Mouse (Mus musculus) ovary, adult 18-20 months (tissue): ENCODE data around the gene Olfr787.

Source experiments
- DNase-seq: peaks from one replicate; pipeline ENCODE4 v3.0.0; 2022; ENCODE audit warnings: low spot score, mixed read lengths

Gene Olfr787

GRCm38 (mm10) chr10:129461562-129461961, at the start of gene Olfr787:
Gene Olfr787, plus strand, starts transcription at chr10:129461862.
- DNase-seq, result no peak

GRCm38 (mm10) chr10:129427006-129427405, 34.7 kb upstream of the Olfr787 start, which contains the start of gene Olfr786:
Gene Olfr786, plus strand, starts transcription at chr10:129427306.
- DNase-seq, result no peak

GRCm38 (mm10) chr10:129470698-129471097, 9.0 kb downstream of the Olfr787 start, which contains the start of gene Olfr788:
Gene Olfr788, plus strand, starts transcription at chr10:129470998.
- DNase-seq, result no peak

GRCm38 (mm10) chr10:129473256-129473655, 11.6 kb downstream of the Olfr787 start:
- no peak for DNase-seq

- DNase-seq, result no peak
These were observed 12.1 kb downstream of the Olfr787 start for GRCm38 (mm10) chr10:129473723-129474122.

GRCm38 (mm10) chr10:129484452-129484851, 22.8 kb downstream of the Olfr787 start, which contains the start of gene Olfr789:
Gene Olfr789, plus strand, starts transcription at chr10:129484752.
- DNase-seq, result no peak

- no peak for DNase-seq
These were observed 28.4 kb downstream of the Olfr787 start for GRCm38 (mm10) chr10:129490101-129490500.

GRCm38 (mm10) chr10:129498192-129498591, 36.5 kb downstream of the Olfr787 start, which contains the start of gene Olfr790:
Gene Olfr790, plus strand, starts transcription at chr10:129498492.
- DNase-seq, result no peak
